Mouse (Mus musculus) cerebellum, adult 9-11 months (tissue): Measurements from ENCODE around the gene Sos2.

Experiments
- DNase-seq: peaks from one replicate; pipeline ENCODE4 v3.0.0; 2022

Sos2 gene

GRCm38 (mm10) chr12:69681566-69682061, at the start of gene Sos2:
TSS of gene Sos2 (minus strand) at chr12:69681852.
- DNase-seq = peak; percentile 79

- no peak for DNase-seq
Measured at GRCm38 (mm10) chr12:69730306-69730705, 48.7 kb upstream of the Sos2 start.

GRCm38 (mm10) chr12:69729246-69729645, 47.6 kb upstream of the Sos2 start:
- DNase-seq = no peak

GRCm38 (mm10) chr12:69724711-69725460, 43.2 kb upstream of the Sos2 start, which contains the start of the genes L2hgdh and Atp5s:
TSS of gene L2hgdh (minus strand) at chr12:69724873.
TSS of gene Atp5s (plus strand) at chr12:69724950.
- DNase-seq = peak; percentile 96

GRCm38 (mm10) chr12:69724018-69724710, 42.5 kb upstream of the Sos2 start:
- no peak for DNase-seq

- peak; percentile 23 for DNase-seq
Measured at GRCm38 (mm10) chr12:69723376-69723775, 41.7 kb upstream of the Sos2 start.

GRCm38 (mm10) chr12:69722857-69723256, 41.2 kb upstream of the Sos2 start:
- no peak for DNase-seq

- DNase-seq = no peak
Measured at GRCm38 (mm10) chr12:69713628-69714027, 32.0 kb upstream of the Sos2 start.

- no peak for DNase-seq
Measured at GRCm38 (mm10) chr12:69704799-69705458, 23.3 kb upstream of the Sos2 start.

- DNase-seq = no peak
Measured at GRCm38 (mm10) chr12:69698352-69698751, 16.7 kb upstream of the Sos2 start.

GRCm38 (mm10) chr12:69696746-69697145, 15.1 kb upstream of the Sos2 start:
- DNase-seq = no peak

GRCm38 (mm10) chr12:69693471-69693870, 11.8 kb upstream of the Sos2 start:
- no peak for DNase-seq

- DNase-seq = no peak
Measured at GRCm38 (mm10) chr12:69690714-69691113, 9.1 kb upstream of the Sos2 start.

GRCm38 (mm10) chr12:69689094-69689493, 7.4 kb upstream of the Sos2 start:
- no peak for DNase-seq

- DNase-seq = no peak
Measured at GRCm38 (mm10) chr12:69688368-69688767, 6.7 kb upstream of the Sos2 start.

- DNase-seq = peak; percentile 92
Measured at GRCm38 (mm10) chr12:69683537-69683936, 1.9 kb upstream of the Sos2 start.

GRCm38 (mm10) chr12:69682788-69683419, 1.3 kb upstream of the Sos2 start:
- DNase-seq = no peak

- peak; percentile 89 for DNase-seq
Measured at GRCm38 (mm10) chr12:69682065-69682787, 574 bp upstream of the Sos2 start.

GRCm38 (mm10) chr12:69680635-69681565, 752 bp downstream of the Sos2 start:
- peak; percentile 52 for DNase-seq

- peak; percentile 52 for DNase-seq
Measured at GRCm38 (mm10) chr12:69676157-69676556, 5.5 kb downstream of the Sos2 start.
